Mouse (Mus musculus): Measurements from ENCODE around the gene Slc9a5.

- no peak for TF ChIP-seq TAL1 (conservative IDR thresholded peaks at IDR 0.05; ENCODE audit: low read depth, low read length)
- TF ChIP-seq CTCF (IDR thresholded peaks at IDR 0.05; ENCODE audit: low read depth, low read length), result no peak
Measured at GRCm38 (mm10) chr8:105343791-105344574, 4.7 kb upstream of the Slc9a5 start.

Data from G1E (cell line).